Mouse (Mus musculus) 3T3-L1 (cell line): ENCODE data around the gene Anks3.

ENCODE experiments used
- DNase-seq: peaks from one replicate; pipeline ENCODE4 v3.0.0-alpha.2; 2015; ENCODE audit warnings: low read depth, low spot score

The Anks3 gene

GRCm38 (mm10) chr16:4963797-4964709 lies at the start of gene Anks3:
Gene Anks3 (minus strand): TSS chr16:4964205.
- DNase-seq: peak; percentile 99

DNA sequence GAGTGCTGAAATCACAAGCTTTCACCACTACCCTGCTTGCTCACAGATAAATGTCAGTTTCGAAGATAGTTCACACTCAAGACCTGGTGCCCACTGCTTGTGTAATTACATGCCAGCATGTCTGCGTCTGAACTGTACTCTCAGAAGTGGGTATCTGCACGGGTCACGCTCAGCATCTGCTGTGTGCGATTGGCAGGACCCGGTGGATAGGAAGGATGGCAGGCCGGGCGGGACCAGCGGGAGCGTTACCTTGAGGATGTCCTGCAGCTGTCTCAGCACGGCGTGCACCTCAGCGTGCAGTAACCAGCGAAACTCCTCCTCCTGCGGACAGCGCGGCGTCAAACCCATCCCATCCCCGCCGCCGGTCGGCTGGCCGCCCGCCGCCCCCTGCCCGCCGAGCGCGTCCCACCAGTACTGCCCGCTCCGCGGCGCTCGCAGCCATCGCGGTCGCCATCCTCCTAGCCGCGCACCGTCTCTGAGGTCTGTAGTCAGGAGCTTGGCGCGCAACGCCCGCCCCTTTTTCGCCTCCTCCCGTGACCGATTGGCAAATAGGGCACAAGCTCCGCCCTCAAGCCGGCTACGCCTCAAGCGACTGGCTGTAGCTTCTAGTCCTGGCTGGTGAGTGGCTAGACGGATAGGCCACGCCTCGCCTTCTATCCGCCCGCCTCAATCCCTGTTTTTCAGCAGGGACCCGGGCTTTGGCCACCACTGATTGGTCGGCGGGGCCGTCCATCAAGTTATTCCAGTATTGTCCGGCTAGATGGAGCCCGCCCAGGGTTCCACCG lies 49.2 kb upstream of the Anks3 start, which contains the start of gene Rogdi:
Gene Rogdi, minus strand, starts transcription at position 500 of the 785 bp plus-strand sequence.
- DNase-seq: peak; percentile 100

- no peak for DNase-seq
Measured at GRCm38 (mm10) chr16:5012036-5013005, 48.3 kb upstream of the Anks3 start.

GRCm38 (mm10) chr16:5011285-5011684 lies 47.3 kb upstream of the Anks3 start:
- no peak for DNase-seq

DNA sequence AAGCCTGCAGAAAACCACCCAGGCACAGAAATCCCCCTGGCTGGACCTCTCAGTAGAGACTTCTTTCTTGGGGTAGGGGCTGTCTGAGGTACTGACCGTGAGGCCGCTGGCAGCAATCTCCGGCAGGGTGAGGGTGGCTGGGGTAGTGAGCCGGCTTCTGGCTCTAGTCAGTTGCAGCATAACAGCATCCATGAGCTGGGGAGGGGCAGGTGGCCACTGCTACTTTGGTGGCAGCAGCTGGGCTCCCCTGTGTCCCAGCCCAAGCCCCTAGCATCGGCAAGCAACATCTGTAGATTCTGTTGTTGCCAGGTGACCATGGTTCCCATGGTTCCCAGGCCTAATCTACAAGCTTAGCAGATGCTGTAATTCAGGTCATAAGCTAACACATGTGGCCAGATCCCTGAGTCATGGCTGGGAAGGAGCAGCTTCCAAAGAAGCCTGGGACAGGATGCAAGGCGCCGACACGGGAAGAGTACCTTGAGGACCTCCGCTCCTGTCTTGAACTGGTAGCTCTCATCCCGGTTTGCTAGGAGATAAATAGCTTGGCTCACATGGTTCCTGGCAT lies 46.4 kb upstream of the Anks3 start:
- DNase-seq: peak; percentile 53

- no peak for DNase-seq
Measured at GRCm38 (mm10) chr16:5008076-5008475, 44.1 kb upstream of the Anks3 start.

- DNase-seq: no peak
Measured at GRCm38 (mm10) chr16:5007492-5007891, 43.5 kb upstream of the Anks3 start.

GRCm38 (mm10) chr16:5007067-5007466 lies 43.1 kb upstream of the Anks3 start, which contains the start of gene Smim22:
Gene Smim22 (plus strand): TSS chr16:5007288.
- no peak for DNase-seq

DNA sequence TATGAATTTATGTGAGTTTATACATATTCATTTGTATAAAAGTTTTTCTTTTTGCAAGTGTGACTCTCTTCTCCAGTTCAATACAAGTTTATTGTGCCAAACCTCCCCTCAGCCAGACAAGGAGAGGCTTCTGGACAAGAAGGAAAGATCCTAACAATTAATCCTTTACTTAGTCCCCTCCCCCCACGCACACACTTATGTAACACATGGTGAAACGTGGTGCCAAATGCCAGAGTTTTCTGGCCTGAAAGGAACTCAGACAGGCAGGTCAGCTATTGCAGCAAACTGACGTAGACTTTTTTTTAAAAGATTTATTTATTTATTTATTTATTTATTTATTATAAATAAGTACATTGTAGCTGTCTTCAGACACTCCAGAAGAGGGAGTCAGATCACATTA lies 36.6 kb upstream of the Anks3 start:
- DNase-seq: no peak

DNA sequence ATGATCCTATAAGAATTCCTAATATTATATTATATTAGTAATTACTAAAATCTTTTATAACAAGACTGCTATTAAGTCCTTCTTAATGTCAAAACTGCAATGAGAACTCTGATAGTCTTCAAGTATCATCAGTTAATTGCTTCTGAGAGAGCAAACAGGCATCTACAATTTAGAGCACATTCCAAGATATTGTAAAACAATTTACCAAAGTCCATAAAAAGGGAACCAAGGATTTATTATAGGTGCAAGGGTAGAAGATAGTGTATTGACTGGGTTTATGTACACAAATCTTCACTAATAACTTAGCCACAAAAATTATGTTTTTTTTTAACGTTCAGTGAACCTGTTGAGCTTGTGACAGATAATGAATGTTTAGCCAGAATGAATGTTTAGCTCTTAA lies 35.0 kb upstream of the Anks3 start:
- no peak for DNase-seq

GRCm38 (mm10) chr16:4997553-4997952 lies 33.5 kb upstream of the Anks3 start, which contains the start of gene Sept12:
Gene Sept12 (minus strand): TSS chr16:4997852.
- no peak for DNase-seq

GRCm38 (mm10) chr16:4993276-4993675 lies 29.3 kb upstream of the Anks3 start:
- no peak for DNase-seq

DNA sequence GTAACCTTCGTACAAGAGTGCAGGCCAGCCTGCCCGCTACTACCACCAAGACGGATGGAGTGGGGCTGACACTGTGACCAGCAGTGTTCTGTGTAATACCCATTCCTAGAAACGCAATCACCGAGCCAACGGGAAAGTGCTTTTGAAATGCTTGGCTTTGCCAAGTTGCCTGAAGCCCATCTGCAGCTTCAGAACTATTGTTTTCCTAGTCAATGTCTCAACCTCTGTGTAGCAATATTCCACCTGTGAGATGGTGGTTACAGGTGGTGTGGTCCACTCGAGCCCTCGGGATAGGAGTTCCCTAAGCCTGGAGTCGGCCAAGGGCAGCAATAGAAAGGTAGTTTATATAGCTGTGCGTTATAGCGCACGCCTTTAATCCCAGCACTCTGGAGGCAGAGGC lies 20.7 kb upstream of the Anks3 start:
- no peak for DNase-seq

DNA sequence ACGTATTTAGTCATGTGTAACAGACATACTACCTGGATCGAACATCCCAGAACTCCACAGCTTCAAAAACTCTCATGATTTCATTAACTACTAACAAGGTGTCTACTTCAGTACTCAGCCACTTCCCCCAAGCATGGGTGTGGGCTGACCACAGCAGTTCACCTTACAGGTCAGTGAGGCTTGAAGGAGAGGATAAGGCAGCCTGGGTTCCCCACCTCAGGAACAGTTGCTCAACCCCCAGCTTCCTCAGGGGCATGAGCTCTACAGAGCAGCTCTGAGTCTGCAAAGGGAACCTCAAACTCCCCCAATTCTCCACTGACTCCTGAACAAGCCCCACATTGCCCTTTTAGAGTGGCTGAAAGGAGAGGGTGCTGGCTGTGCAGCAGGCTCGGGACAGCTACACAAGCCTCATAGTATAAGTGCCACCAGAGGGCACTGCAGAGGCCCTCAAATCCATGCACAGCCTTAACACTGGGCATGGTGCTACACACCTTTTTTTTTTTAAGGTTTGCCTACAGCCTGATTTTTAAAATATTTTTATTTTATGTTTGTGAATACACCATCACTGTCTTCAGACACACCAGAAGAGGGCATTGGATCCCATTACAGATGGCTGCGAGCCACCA lies 15.9 kb upstream of the Anks3 start:
- DNase-seq: peak; percentile 82

GRCm38 (mm10) chr16:4978275-4979051 lies 14.5 kb upstream of the Anks3 start:
- peak; percentile 31 for DNase-seq

- DNase-seq: no peak
Measured at GRCm38 (mm10) chr16:4976180-4976579, 12.2 kb upstream of the Anks3 start.

DNA sequence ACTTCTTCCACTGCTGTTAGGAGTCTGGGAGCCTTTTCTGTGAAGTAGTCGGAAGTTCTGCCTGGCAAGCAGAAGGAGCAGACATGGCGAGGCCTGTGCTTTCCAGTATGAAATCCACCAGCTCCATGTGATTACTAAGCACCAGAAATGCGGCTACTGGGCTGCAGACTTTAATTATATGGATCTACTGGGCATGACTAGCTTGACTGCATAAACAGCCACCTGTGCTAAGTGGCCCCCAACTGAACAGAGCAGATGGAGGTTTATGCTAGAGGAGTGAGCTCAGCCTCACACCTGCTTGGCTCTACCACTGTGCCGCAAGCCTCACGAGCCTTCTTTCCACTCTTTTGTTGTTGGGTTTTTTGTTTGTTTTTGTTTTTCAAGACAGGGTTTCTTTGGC lies 10.5 kb upstream of the Anks3 start:
- DNase-seq: no peak

GRCm38 (mm10) chr16:4971626-4972025 lies 7.6 kb upstream of the Anks3 start:
- no peak for DNase-seq

GRCm38 (mm10) chr16:4969055-4969843 lies 5.2 kb upstream of the Anks3 start:
- DNase-seq: no peak
